Mouse (Mus musculus): ENCODE measurements at regions not wholly inside any gene's neighbourhood (a gene's known extent, or its start where the extent isn't known, plus 50 kb on each side); places are given as distances from the start of the nearest gene placed in this dataset.

DNA sequence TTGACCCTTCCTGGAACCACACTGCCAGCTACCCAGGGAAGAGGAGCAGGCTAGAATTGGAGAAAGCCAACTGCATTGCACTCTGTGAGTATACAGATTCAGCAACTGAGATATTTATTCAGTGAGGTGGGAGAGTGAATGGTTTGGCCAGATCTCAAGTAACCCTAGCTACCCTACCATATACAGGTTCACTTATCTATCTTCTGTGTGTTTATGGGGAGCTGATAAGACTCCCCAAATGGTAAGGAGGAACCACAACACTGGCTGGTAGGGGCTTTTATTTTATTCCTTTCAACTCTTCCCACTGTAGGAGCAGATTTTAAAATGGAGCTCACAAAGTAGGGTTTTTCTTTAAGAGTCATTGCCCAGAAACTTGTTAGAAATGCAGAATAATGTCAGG lies 62.9 kb downstream of the Arrdc3 start:
- Histone ChIP-seq H3K4me3 (replicated peaks; ENCODE audit: insufficient read depth, low read depth, low read length) (no peak overlapping the region), H3K4me1 (ENCODE audit: control insufficient read depth, insufficient read depth, low read length) (no peaks in the 10 kb centered on the region), H3K27me3 (ENCODE audit: control insufficient read depth, insufficient read depth, low read length) (no peaks in the 10 kb centered on the region), H3K27ac (ENCODE audit: insufficient read depth, low read length) (no peak overlapping the region; the same call in 1 of the 2 replicates)
- DNase-seq = no peak
- TF ChIP-seq POLR2A (IDR thresholded peaks at IDR 0.05; ENCODE audit: borderline replicate concordance, insufficient read depth, low read length) (no peak), CTCF (IDR thresholded peaks at IDR 0.05; ENCODE audit: borderline replicate concordance, insufficient read depth, low read depth, low read length) (no peak)

DNA sequence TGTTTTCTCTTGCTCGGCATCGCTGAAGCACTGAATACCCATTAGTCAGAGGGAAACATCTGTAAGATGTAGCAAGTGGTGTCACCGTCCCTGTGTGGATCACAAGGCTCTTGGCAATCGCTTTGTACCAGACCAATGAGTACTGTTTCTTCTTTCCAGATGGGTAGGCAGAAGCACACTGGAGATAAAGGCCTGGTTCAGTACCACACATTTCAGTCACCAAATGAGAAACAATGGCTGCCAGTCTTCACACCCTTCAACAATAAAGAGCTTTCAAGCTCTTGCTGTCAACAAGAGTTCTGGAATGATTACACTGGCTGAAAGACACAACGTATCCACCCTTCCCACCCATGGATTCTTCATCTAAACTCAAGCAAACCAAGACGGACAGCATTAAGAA lies 64.5 kb downstream of the Arrdc3 start:
- Histone ChIP-seq H3K4me1 (ENCODE audit: control insufficient read depth, insufficient read depth, low read length) (no peaks in the 10 kb centered on the region), H3K27ac (ENCODE audit: insufficient read depth, low read length) (no peak overlapping the region), H3K4me3 (replicated peaks; ENCODE audit: insufficient read depth, low read depth, low read length) (no peak overlapping the region), H3K27me3 (ENCODE audit: control insufficient read depth, insufficient read depth, low read length) (no peaks in the 10 kb centered on the region)
- DNase-seq = peak in 1 of 2 experiments; percentile 36
- TF ChIP-seq POLR2A (IDR thresholded peaks at IDR 0.05; ENCODE audit: borderline replicate concordance, insufficient read depth, low read length) = no peak
- no peak for TF ChIP-seq CTCF (IDR thresholded peaks at IDR 0.05; ENCODE audit: borderline replicate concordance, insufficient read depth, low read depth, low read length)
- WGBS = 67% methylated on average over 6 of the region's 6 CpGs

DNA sequence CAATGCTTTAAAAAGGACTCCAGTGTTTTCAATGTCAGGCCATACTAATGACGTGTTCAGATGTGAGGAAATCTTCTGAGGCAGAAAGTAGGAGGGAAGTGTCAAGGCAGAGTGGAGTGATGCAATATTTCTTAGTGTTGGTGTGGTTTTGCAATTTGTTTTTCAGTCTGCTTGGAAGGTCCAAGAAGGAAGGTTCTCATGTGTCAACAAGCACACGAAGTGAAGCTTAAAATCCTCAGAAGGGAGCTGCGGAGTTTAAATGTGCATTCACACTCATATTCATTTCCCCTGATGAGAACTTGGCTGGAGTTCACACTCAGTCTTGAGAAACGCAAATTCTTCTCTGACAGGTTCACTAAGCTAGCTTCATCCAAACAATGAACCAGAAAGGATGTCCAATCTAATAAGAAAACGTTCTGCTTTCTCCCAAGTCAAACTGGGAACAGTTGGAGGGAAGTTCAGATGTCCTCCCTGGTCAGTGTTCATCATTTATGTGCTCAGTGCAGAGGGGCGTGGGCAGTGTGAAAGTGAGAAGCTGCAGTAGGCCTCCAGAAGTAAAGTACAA lies 66.0 kb downstream of the Arrdc3 start:
- no peak for DNase-seq
- no peaks in the 10 kb centered on the region for H3K27me3 ChIP-seq (ENCODE audit: control insufficient read depth, insufficient read depth, low read length)
- no peak overlapping the region; the same call in 1 of the 2 replicates for H3K27ac ChIP-seq (ENCODE audit: insufficient read depth, low read length)
- TF ChIP-seq POLR2A (IDR thresholded peaks at IDR 0.05; ENCODE audit: borderline replicate concordance, insufficient read depth, low read length) (no peak), CTCF (IDR thresholded peaks at IDR 0.05; ENCODE audit: borderline replicate concordance, insufficient read depth, low read depth, low read length) (no peak)
- no peaks in the 10 kb centered on the region for H3K4me1 ChIP-seq (ENCODE audit: control insufficient read depth, insufficient read depth, low read length)
- WGBS = 21% methylated on average over 6 of the region's 6 CpGs
- H3K4me3 ChIP-seq (replicated peaks; ENCODE audit: insufficient read depth, low read depth, low read length) = no peak overlapping the region

DNA sequence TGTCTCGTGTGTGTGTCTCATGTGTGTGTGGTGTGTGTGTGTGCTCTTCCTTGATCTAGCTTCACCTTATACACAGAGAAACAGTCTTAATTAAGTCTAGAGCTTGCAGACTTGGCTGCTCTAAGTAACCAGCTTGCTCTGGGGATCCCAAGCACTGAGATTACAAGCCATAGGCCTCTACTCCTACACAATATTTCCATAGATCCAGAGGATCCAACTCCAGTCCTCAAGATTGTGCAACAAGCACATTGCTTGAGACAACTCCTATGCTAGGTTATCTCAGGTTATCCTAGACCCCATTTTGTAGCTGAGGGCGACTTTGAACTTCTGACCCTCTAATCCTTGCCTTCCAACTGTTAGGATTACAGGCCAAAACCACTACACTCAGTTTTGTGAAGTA lies 67.1 kb downstream of the Arrdc3 start:
- 76% methylated on average over 2 of the region's 2 CpGs for WGBS

DNA sequence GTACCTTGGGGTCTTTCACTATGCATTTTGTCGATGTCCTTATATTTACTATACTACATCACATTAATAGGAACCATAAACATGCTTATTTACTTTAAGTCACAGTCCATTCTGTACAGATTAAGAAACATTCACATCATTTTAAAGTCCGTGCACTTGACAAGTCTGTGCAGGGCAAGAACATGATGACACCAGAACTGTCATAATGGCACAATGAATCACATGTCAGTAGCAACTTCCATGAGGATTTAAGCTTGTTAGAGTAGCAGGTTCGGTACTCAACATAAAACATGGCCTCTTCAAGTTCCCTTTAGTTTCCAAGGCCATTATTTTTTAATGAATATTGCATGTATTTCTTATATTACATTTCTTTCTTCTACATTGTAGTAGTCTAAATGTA lies 67.6 kb downstream of the Arrdc3 start:
- Histone ChIP-seq H3K27ac (ENCODE audit: insufficient read depth, low read length) (no peak overlapping the region), H3K4me3 (replicated peaks; ENCODE audit: insufficient read depth, low read depth, low read length) (no peak overlapping the region), H3K27me3 (ENCODE audit: control insufficient read depth, insufficient read depth, low read length) (no peaks in the 10 kb centered on the region), H3K4me1 (ENCODE audit: control insufficient read depth, insufficient read depth, low read length) (no peaks in the 10 kb centered on the region)
- TF ChIP-seq POLR2A (IDR thresholded peaks at IDR 0.05; ENCODE audit: borderline replicate concordance, insufficient read depth, low read length) = no peak
- TF ChIP-seq CTCF (IDR thresholded peaks at IDR 0.05; ENCODE audit: borderline replicate concordance, insufficient read depth, low read depth, low read length) = no peak
- WGBS = 85% methylated on average over 3 of the region's 3 CpGs
- DNase-seq = no peak

More for the DNA sequence above, 67.1 kb downstream of the Arrdc3 start:
- Histone ChIP-seq H3K27ac (ENCODE audit: insufficient read depth, low read length) (no peak overlapping the region), H3K4me1 (ENCODE audit: control insufficient read depth, insufficient read depth, low read length) (no peaks in the 10 kb centered on the region), H3K27me3 (ENCODE audit: control insufficient read depth, insufficient read depth, low read length) (no peaks in the 10 kb centered on the region), H3K4me3 (replicated peaks; ENCODE audit: insufficient read depth, low read depth, low read length) (no peak overlapping the region)
- no peak for TF ChIP-seq CTCF (IDR thresholded peaks at IDR 0.05; ENCODE audit: borderline replicate concordance, insufficient read depth, low read depth, low read length)
- TF ChIP-seq POLR2A (IDR thresholded peaks at IDR 0.05; ENCODE audit: borderline replicate concordance, insufficient read depth, low read length) = no peak
- no peak for DNase-seq

DNA sequence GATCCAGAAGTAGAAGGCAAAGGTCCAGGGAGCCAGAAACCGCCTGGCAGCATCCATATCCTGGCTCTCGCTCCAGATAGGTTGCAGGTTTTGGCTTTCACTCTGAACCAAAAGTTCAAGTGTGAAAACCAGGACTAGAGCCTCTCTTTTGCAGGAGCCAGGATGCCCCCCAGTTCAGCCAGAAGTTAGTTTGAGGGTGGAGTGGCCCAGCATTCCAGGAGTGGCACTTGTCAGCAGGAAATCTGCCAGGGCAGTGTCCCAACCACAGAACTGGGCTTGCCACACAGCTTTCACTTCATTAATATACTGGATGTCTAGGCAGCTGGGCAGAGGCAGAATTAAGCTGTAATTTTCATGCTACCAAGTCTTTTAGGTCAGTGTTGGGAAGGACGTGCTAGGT lies 68.1 kb downstream of the Arrdc3 start:
- DNase-seq = no peak
- Histone ChIP-seq H3K27ac (ENCODE audit: insufficient read depth, low read length) (no peak overlapping the region; the same call in 1 of the 2 replicates), H3K27me3 (ENCODE audit: control insufficient read depth, insufficient read depth, low read length) (no peaks in the 10 kb centered on the region), H3K4me3 (replicated peaks; ENCODE audit: insufficient read depth, low read depth, low read length) (no peak overlapping the region), H3K4me1 (ENCODE audit: control insufficient read depth, insufficient read depth, low read length) (no peaks in the 10 kb centered on the region)
- 59% methylated on average over 3 of the region's 3 CpGs for WGBS
- TF ChIP-seq CTCF (IDR thresholded peaks at IDR 0.05; ENCODE audit: borderline replicate concordance, insufficient read depth, low read depth, low read length) (no peak), POLR2A (IDR thresholded peaks at IDR 0.05; ENCODE audit: borderline replicate concordance, insufficient read depth, low read length) (no peak)

DNA sequence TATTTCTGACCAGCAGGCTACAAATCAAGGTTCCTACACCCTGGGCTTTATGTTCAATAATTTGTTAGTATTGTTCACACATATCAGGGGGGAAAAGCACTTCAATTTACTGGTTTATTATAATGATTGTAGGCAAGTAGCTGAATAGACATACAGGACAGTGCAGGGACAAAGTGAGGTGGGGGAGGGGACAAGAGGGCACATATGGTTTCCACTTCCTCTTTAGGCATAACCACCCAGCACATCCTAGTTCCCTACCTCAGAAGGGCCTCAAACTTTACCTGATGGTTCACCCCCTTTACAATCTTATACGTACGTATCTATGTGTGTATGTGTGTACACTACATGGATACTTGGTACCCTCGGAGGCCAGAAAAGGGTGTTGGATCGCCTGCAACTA lies 69.7 kb downstream of the Arrdc3 start:
- DNase-seq = no peak
- Histone ChIP-seq H3K27ac (ENCODE audit: insufficient read depth, low read length) (no peak overlapping the region), H3K27me3 (ENCODE audit: control insufficient read depth, insufficient read depth, low read length) (no peaks in the 10 kb centered on the region), H3K4me3 (replicated peaks; ENCODE audit: insufficient read depth, low read depth, low read length) (no peak overlapping the region), H3K4me1 (ENCODE audit: control insufficient read depth, insufficient read depth, low read length) (no peaks in the 10 kb centered on the region)
- TF ChIP-seq POLR2A (IDR thresholded peaks at IDR 0.05; ENCODE audit: borderline replicate concordance, insufficient read depth, low read length) = no peak
- no peak for TF ChIP-seq CTCF (IDR thresholded peaks at IDR 0.05; ENCODE audit: borderline replicate concordance, insufficient read depth, low read depth, low read length)
- 96% methylated on average over 4 of the region's 4 CpGs for WGBS

DNA sequence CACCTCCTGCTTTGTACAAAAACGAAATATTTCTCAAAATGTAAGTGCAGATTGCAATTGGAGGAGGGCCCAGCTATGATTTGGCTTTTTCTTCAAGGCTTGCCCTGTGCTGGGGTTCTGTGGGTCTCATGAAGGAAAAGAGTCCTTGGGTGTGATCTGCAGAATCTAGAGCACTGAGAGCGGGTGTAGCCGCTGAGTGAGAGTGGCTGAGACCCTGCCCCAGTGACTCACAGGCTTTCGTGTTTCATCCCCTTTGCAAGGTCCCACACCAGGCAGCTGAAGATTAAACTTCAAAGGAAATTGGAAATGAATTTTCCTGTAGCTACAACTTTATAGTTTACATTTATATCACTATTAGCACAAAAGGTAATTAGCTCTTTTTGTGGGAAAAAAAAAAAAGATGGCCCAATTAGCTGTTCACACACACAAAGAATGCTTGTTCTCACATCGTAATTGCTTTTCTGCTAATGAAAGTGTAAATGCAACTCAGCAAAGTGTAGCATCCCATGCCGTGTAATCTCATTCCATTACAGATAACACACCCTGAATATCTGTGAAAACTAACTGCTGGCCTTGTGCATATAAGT lies 71.0 kb downstream of the Arrdc3 start:
- Histone ChIP-seq H3K27me3 (ENCODE audit: control insufficient read depth, insufficient read depth, low read length) (no peaks in the 10 kb centered on the region), H3K4me1 (ENCODE audit: control insufficient read depth, insufficient read depth, low read length) (no peaks in the 10 kb centered on the region), H3K27ac (ENCODE audit: insufficient read depth, low read length) (no peak overlapping the region), H3K4me3 (replicated peaks; ENCODE audit: insufficient read depth, low read depth, low read length) (no peak overlapping the region)
- no peak for DNase-seq
- 79% methylated on average over 6 of the region's 6 CpGs for WGBS
- no peak for TF ChIP-seq CTCF (IDR thresholded peaks at IDR 0.05; ENCODE audit: borderline replicate concordance, insufficient read depth, low read depth, low read length)
- no peak for TF ChIP-seq POLR2A (IDR thresholded peaks at IDR 0.05; ENCODE audit: borderline replicate concordance, insufficient read depth, low read length)

Data from cerebellum, adult 2 months (tissue).